Mouse (Mus musculus): ENCODE results near the gene Rasef.

The Rasef gene

GRCm38 (mm10) chr4:73790260-73791185, at the start of gene Rasef:
TSS of gene Rasef (minus strand) at chr4:73790994.
- 4% methylated on average over 87 of the region's 87 CpGs for WGBS

- WGBS: 88% methylated on average over 3 of the region's 3 CpGs
Measured at GRCm38 (mm10) chr4:73826587-73826986, 35.8 kb upstream of the Rasef start.

GRCm38 (mm10) chr4:73791186-73791540, 369 bp upstream of the Rasef start:
- 47% methylated on average over 3 of the region's 3 CpGs for WGBS

GRCm38 (mm10) chr4:73789534-73789933, 1.3 kb downstream of the Rasef start:
- 62% methylated on average over 6 of the region's 6 CpGs for WGBS

GRCm38 (mm10) chr4:73788076-73788730, 2.6 kb downstream of the Rasef start:
- WGBS: 72% methylated on average over 7 of the region's 7 CpGs

- WGBS: 70% methylated on average over 1 of the region's 1 CpGs
Measured at GRCm38 (mm10) chr4:73784147-73784546, 6.6 kb downstream of the Rasef start.

- 83% methylated on average over 3 of the region's 3 CpGs for WGBS
Measured at GRCm38 (mm10) chr4:73781061-73781460, 9.7 kb downstream of the Rasef start.

GRCm38 (mm10) chr4:73775266-73775665, 15.5 kb downstream of the Rasef start:
- 88% methylated on average over 2 of the region's 2 CpGs for WGBS

- WGBS: 75% methylated on average over 5 of the region's 5 CpGs
Measured at GRCm38 (mm10) chr4:73773831-73774810, 16.7 kb downstream of the Rasef start.

- WGBS: 69% methylated on average over 3 of the region's 3 CpGs
Measured at GRCm38 (mm10) chr4:73768156-73768555, 22.6 kb downstream of the Rasef start.

GRCm38 (mm10) chr4:73748219-73748618, 42.6 kb downstream of the Rasef start:
- WGBS: 88% methylated on average over 5 of the region's 5 CpGs

- WGBS: 86% methylated on average over 3 of the region's 3 CpGs
Measured at GRCm38 (mm10) chr4:73739439-73739838, 51.4 kb downstream of the Rasef start.

- 84% methylated on average over 1 of the region's 1 CpGs for WGBS
Measured at GRCm38 (mm10) chr4:73718761-73719160, 72.0 kb downstream of the Rasef start.

- 93% methylated on average over 2 of the region's 4 CpGs for WGBS
Measured at GRCm38 (mm10) chr4:73683216-73683615, 107.6 kb downstream of the Rasef start, which contains the start of gene Gm428. TSS of gene Gm428 (plus strand) at chr4:73683516.

- no CpG with 5 or more reads among the region's 4 CpGs for WGBS
Measured at GRCm38 (mm10) chr4:73668054-73668453, 122.7 kb downstream of the Rasef start, which contains the start of gene Gm11239. TSS of gene Gm11239 (plus strand) at chr4:73668354.
